Mouse (Mus musculus): ENCODE results near the gene Naxd.

Gene Naxd

DNA sequence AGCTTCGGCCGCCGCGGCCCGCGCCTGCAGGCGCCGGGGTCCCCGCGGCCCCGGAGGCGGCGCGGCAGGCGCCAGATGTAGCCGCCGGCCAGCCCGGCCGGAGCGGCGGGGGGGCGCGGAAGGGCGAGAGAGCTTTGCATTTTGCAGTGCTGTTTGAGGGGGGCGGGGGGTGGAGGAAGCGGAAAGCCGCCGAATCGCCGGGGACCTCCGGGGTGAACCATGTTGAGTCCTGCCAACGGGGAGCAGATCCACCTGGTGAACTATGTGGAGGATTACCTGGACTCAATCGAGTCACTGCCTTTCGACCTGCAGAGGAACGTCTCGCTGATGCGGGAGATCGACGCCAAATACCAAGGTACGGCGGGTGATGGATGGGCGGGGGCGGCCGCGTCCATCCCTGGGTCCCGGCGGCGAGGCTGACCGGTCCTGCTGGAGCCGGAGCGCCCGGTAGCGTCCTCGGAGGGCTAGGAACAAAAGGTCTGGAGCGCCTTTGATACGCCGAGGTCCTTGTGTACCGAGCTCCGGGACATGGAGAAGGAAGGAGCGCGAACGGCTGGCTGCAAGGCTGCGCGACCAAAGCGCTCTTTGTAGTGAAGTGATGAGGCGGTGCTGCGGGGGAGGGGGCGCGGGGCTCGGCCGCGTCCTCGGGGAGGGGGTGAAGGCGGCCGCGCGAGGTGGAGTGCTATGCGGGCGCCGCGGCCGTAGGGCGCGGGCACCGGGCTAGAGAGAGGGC lies 59.6 kb downstream of the Naxd start:
- DNase-seq (ENCODE audit: low spot score): peak; percentile 35

GRCm38 (mm10) chr8:11557424-11557767 lies 60.1 kb downstream of the Naxd start:
- no peak for DNase-seq (ENCODE audit: low spot score)

GRCm38 (mm10) chr8:11557768-11558629 lies 60.7 kb downstream of the Naxd start:
- peak; percentile 91 for DNase-seq (ENCODE audit: low spot score)

GRCm38 (mm10) chr8:11559511-11559910 lies 62.2 kb downstream of the Naxd start:
- DNase-seq (ENCODE audit: low spot score): no peak

GRCm38 (mm10) chr8:11560220-11560619 lies 62.9 kb downstream of the Naxd start:
- DNase-seq (ENCODE audit: low spot score): no peak

- no peak for DNase-seq (ENCODE audit: low spot score)
Measured at GRCm38 (mm10) chr8:11564236-11564635, 66.9 kb downstream of the Naxd start.
